Mouse (Mus musculus): ENCODE data around the gene Coro2a.
A peak's percentile ranks its signal among the peaks of the same experiment; 100 is the strongest.
"Not testable (repeated sequence)": the region's sequence is repeated elsewhere in the genome, so short reads cannot be mapped to it uniquely, and the experiment has no call there.

The Coro2a gene

DNA sequence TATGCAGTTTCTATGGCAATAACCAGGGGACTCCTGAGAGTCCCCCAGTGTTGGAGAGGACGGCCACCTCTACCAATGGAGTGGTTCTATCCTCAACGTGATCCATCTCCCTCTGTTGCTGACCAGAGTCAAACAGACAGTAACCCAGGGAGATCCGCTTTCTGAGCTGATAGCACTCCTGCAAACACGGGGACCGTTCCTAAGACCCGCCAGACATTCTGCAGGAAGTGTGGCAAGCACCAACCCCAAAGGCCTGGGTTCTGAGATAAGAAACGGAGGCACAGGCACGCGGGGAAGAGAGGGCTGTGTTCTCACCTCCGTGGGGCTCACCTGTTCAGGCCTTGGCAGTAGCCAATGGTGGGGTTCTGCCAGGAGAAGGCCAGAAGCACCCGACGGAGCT, 11.6 kb upstream of the Coro2a start:
- no peak for DNase-seq (ENCODE audit: low read depth, low spot score)

DNA sequence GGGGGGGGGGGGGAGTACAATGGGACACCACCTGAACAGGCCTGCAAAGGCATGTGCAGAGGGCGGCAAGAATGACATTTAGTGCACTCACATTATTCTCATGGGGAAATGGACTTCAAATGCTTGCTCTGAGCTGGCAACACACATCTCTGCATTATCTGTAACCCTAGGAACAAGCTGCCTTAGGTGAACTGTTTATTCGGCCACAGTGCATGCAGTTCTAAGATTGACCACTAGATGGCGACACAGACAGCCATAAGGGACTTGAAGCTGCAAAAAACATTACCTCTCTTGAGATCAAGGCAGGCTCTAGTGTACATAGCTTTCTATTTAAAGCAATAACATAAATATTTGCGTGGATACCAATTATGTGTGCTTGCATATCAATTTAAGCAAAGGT, 9.2 kb upstream of the Coro2a start:
- peak; percentile 88 for DNase-seq (ENCODE audit: low read depth, low spot score)

GRCm38 (mm10) chr4:46607601-46608000, 5.6 kb upstream of the Coro2a start:
- no peak for DNase-seq (ENCODE audit: low read depth, low spot score)

DNA sequence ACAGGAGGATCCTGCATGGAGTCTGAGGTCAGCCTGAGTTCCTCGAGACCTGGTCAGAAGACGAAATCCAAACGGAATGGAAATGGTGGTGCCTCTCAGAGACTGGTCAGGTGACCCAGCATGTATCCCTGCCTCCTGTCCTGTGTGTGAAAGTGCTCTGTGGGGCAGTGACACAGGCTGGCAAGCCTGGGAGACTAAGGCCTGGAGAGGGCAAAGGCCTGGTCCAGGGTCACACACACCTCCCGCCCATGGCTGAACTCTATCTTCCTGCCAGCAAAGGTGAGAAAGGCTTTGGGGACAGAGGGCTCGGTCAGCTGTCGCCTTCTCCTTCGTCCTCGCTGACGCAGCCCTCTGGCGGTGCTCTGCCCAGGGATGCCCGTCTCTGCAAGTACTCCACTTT, 3.4 kb upstream of the Coro2a start:
- DNase-seq (ENCODE audit: low read depth, low spot score): no peak

- no peak for DNase-seq (ENCODE audit: low read depth, low spot score)
Measured at GRCm38 (mm10) chr4:46602704-46603103, 702 bp upstream of the Coro2a start.

- DNase-seq (ENCODE audit: low read depth, low spot score): no peak
Measured at GRCm38 (mm10) chr4:46601258-46601843, 651 bp downstream of the Coro2a start.

- no peak for DNase-seq (ENCODE audit: low read depth, low spot score)
Measured at GRCm38 (mm10) chr4:46600473-46601257, 1.3 kb downstream of the Coro2a start.

DNA sequence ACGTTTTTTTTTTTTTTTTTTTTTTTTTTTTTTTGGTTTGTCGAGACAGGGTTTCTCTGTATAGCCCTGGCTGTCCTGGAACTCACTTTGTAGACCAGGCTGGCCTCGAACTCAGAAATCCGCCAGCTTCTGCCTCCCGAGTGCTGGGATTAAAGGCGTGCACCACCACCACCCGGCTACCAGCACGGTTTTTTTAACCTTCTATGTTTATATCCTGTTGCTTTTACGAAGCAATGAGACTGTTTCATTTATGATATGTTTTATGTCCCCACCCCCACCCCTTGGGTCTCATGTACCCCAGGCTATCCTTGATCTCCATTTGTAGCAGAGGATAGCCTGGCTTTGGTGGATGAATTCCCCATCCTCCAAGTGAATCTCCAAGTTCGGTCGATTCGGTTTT, 2.4 kb downstream of the Coro2a start:
- not testable (repeated sequence) for DNase-seq (ENCODE audit: low read depth, low spot score)

DNA sequence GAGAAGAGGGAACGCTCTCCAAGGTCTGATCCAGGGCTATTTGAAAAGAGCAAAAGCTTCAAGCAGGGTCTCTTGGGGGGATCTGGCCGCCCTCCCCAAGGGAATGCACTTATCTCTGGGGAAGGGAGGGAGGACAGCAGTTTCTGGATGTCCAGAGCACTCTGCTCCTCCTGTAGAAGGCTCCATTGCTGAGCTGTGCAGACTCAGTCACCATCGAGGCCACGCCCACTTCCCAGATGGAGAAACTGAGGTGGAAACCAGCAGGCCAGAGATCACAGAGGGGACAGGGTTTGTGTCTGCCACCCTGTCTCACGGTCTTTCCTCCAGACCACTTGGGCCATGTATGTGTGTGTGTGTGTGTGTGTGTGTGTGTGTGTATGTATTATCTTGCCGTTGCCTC, 3.0 kb downstream of the Coro2a start:
- DNase-seq (ENCODE audit: low read depth, low spot score): no peak

- DNase-seq (ENCODE audit: low read depth, low spot score): no peak
Measured at GRCm38 (mm10) chr4:46598111-46598510, 3.9 kb downstream of the Coro2a start.

DNA sequence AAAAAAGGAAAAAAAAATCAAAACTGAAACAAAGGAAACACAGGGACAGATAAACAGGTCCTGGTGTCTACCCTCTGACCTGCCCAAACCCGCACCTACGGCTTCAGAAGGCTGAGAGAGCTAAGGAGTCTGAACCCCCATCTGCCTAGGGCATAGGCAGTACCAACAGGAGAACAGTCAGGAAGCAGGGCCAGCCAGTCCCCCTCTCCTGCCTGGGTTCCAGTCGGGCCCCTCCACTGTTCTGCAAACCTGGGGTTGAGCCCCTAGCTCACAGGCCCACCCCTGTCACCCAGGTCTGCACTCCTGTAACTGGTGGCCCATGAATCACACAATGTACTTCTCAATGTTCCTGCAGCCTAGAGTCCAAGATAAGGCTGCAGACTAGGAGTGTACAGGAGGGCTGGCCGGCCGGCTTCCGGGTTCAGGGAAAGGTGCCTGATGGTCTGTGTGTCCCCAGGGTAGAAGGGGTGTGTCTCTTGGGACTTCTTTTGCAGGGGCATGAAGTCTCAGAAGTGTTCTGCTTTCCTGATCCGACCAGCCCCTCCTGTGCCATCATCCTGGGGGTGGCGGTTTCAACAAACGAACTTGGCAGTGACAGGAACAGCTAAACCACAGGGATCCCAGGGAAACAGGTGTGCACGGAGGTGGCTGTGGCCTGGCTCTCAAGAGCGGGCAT, 4.6 kb downstream of the Coro2a start:
- no peak for DNase-seq (ENCODE audit: low read depth, low spot score)

DNA sequence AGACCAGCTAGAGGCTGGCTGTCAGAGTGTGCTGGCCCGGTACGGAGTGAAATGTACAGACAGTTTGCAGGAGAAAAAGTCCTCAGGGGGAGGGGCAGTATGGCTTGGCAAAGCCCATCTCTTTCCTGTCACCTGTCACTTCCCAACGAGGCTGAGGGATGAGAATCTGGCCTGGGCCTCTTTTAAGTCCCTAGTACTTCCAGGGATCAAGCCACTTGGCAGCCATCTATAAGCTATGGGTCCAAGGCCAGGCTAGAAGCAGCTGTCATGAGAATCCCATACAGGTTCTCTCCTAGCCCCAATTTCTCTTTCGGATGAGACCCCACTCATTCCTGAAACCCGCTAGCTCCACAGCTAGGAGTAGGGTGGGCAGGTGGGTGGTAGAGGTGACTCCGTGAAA, 5.6 kb downstream of the Coro2a start:
- DNase-seq (ENCODE audit: low read depth, low spot score): no peak

DNA sequence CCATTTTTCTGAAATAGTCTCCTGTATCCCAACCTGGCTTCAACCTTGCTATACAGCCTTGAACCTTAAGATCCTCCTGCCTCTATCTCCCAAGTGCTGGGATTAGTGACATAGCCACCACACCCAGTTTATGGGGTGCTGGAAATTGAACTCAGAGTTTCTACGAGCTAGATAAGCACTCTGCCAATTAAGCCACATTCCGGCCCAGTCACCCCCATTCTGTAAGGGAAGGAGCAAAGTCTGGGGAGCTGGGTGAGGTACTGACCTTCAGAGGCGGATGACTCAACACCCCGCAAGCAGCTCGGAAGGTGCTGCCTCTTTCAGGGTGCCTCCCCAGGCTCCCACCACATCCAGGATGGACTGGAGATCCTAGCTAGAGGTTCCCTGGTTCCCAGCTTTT, 7.9 kb downstream of the Coro2a start:
- no peak for DNase-seq (ENCODE audit: low read depth, low spot score)

- DNase-seq (ENCODE audit: low read depth, low spot score): no peak
Measured at GRCm38 (mm10) chr4:46593472-46593871, 8.5 kb downstream of the Coro2a start.

DNA sequence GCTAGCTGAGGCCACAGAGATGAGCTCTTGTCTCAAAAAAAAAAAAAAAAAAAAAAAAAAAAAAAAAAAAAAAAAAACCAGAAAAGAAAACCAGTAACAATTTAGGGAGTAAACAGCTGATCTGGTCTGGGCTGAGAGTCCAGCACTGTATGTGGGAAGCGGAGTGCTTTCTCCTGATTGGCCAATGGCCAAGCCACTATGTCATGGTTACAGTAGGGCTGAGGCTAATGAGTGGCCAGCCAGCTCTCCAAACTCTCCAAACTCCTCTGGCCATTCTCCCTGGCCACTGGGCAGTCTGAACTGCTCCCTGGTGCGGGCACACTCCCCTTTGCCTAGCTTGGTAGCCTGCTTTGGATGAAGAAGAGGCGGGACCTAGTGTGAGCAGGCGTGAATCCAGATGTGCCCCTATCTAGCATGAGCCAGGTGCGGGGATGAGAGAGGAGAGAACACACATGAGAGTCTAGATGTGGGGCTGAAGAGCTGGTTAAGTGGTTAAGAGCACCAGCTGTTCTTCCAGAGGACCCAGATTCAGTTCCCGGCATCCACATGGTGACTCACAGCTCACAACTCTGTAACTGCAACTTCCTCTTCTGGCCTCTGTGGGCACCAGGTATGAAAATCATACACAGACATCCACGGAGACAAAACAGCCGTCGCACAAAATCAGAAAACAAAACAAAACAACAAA, 10.0 kb downstream of the Coro2a start:
- no peak for DNase-seq (ENCODE audit: low read depth, low spot score)

- no peak for DNase-seq (ENCODE audit: low read depth, low spot score)
Measured at GRCm38 (mm10) chr4:46590810-46591209, 11.2 kb downstream of the Coro2a start.

DNA sequence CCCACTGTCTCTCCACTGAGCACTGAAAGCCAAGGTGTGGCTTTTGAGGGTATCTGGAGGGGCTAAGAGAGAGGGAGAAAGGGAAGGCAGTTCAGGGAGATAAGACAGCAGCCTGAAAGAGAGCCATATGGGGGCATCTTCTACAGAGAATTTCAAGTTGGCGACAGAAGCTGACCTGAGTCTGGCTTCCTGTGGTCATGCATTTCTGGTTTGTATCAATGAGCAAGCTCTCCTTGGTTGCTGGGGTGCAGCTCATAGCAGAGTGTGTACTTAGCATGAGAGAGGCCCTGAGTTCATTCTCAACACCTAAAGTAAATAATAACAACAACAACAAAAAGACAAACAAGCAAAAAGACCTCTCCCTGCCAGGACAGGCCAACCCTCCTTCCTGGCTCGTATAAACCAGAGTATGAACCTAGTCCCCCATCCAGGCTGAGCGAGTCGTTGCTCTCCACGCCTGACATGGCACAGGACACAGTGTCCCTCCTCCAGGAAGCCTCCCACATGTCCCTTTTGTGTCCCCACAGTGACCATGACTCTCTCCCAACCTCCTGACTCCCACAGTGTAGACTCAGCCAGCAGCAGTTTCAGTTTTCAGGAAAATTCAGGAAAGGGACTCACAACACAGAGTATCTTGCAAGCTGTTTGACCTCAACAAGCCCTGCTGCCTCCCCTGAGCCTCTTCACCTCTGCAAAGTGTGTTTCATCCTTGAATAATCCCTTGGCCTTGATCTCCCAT, 11.9 kb downstream of the Coro2a start:
- DNase-seq (ENCODE audit: low read depth, low spot score): no peak

GRCm38 (mm10) chr4:46589151-46589550, 12.9 kb downstream of the Coro2a start:
- DNase-seq (ENCODE audit: low read depth, low spot score): no peak

DNA sequence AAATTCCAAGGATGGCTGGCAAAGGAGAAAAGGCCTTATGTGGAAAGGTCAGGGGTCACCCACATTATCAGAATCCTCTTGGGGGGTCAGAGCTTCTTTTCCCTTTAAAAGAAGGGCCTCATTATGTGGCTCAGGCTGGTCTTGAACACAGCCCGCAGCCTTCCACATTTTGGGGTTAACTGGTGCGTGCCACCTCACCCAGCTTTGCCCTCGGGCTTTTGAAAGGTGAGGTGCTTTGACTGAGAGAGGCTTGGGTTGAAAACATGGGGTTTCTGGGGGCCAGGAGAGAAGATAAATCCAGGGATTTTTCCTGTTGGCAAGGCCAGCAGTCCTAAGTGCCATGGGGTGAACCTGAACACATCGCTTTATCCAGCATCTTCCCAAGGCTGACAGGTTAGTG, 15.5 kb downstream of the Coro2a start:
- DNase-seq (ENCODE audit: low read depth, low spot score): no peak

GRCm38 (mm10) chr4:46585811-46586190, 16.2 kb downstream of the Coro2a start:
- no peak for DNase-seq (ENCODE audit: low read depth, low spot score)

- DNase-seq (ENCODE audit: low read depth, low spot score): no peak
Measured at GRCm38 (mm10) chr4:46585041-46585810, 16.8 kb downstream of the Coro2a start.
